Mouse (Mus musculus) lung, postnatal 0 days (tissue): Measurements from ENCODE around the gene Dpp3. TPM values are rescaled to one million over a fixed set of nuclear protein-coding genes. Genes with fewer than 3 reads are reported as not detected.
"Not testable (repeated sequence)": the region's sequence is repeated elsewhere in the genome, so short reads cannot be mapped to it uniquely, and the experiment has no call there.

Source experiments
- ATAC-seq: fragments of 200-750 bp; cut with Nextera tagmentation; 2 replicates; pipeline ENCODE4 v1.8.0; 2017; ENCODE audit warnings: moderate library complexity
- DNase-seq: peaks from one replicate; pipeline ENCODE4 v3.0.0-alpha.2; 2016; ENCODE audit warnings: low spot score
- H3K27ac ChIP-seq: fragments of 300-500 bp; sonication (generic); 2 replicates; pipeline ENCODE4 v1.5.1; 2014; ENCODE audit warnings: antibody characterized with exemption, mild to moderate bottlenecking, low read length, mixed read lengths
- H3K27me3 ChIP-seq: fragments of 300-500 bp; sonication (generic); replicated peaks from 2 replicates; pipeline ENCODE4 v1.6.1; 2014; ENCODE audit warnings: low read length, mixed read lengths; ENCODE audit not compliant: insufficient read depth
- H3K36me3 ChIP-seq: fragments of 300-500 bp; sonication (generic); 2 replicates; pipeline ENCODE4 v1.6.1; 2014; ENCODE audit warnings: low read length, mixed read lengths; ENCODE audit not compliant: insufficient read depth
- H3K4me1 ChIP-seq: fragments of 300-500 bp; sonication (generic); 2 replicates; pipeline ENCODE4 v1.6.1; 2014; ENCODE audit warnings: antibody characterized with exemption, low read depth, low read length, mixed read lengths; ENCODE audit not compliant: insufficient read depth
- H3K4me2 ChIP-seq: fragments of 300-500 bp; sonication (generic); replicated peaks from 2 replicates; pipeline ENCODE4 v1.6.1; 2014; ENCODE audit warnings: low read depth, mild to moderate bottlenecking, low read length, moderate library complexity, mixed read lengths
- H3K4me3 ChIP-seq: fragments of 300-500 bp; sonication (generic); 2 replicates; pipeline ENCODE4 v1.5.1; 2014; ENCODE audit warnings: low read depth, low read length
- H3K9ac ChIP-seq: fragments of 300-500 bp; sonication (generic); replicated peaks from 2 replicates; pipeline ENCODE4 v1.6.1; 2014; ENCODE audit warnings: low read depth, mild to moderate bottlenecking
- H3K9me3 ChIP-seq: fragments of 300-500 bp; sonication (generic); 2 replicates; pipeline ENCODE4 v1.6.1; 2016; ENCODE audit warnings: low read length, mixed read lengths
- CTCF ChIP-seq: IDR thresholded peaks from 2 replicates; pipeline ENCODE4 v1.5.1; 2016; ENCODE audit warnings: antibody characterized with exemption, mild to moderate bottlenecking
- EP300 ChIP-seq: IDR thresholded peaks from 2 replicates; pipeline ENCODE4 v1.6.1; 2016; ENCODE audit warnings: antibody characterized with exemption, mild to moderate bottlenecking, control low read depth
- WGBS: fragments of 180-500 bp; shearing (Covaris S2); extraction: QIAGEN DNeasy Blood & Tissue Kit; methylation state at CpG from one replicate; pipeline ENCODE4 v1.1.7; 2014; 5-methylcytosine and 5-hydroxymethylcytosine counted together
- polyA plus RNA-seq: library from polyadenylated mRNA; unstranded; fragments of >200 nt; fragmentation: Nextera tagmentation; extraction: Ambion mirVana; gene quantifications from 2 replicates; pipeline ENCODE4 v1.2.1, GENCODE M21; 2015

The Dpp3 gene
- polyA plus RNA-seq, 1 experiment from 2014 or later: 47.7 TPM

GRCm38 (mm10) chr19:4878405-4879323 is 49.4 kb downstream of the Dpp3 start, which contains the start of gene Zdhhc24:
Zdhhc24 (plus strand) TSS chr19:4878668.
- 1% methylated on average over 52 of the region's 52 CpGs for WGBS
- Histone ChIP-seq H3K27ac (peak within 1 kb of the TSS; percentile 26; the same call in 1 of the 2 replicates), H3K4me3 (peak within 1 kb of the TSS; percentile 80), H3K36me3 (no peaks in the 10 kb centered on the region), H3K27me3 (0 out of 2 replicates have a peak, but pooled peaks cover 3% of the 10 kb centered on the region), H3K9me3 (no peaks in the 10 kb centered on the region), H3K4me2 (peak within 1 kb of the TSS; percentile 97), H3K9ac (peak within 1 kb of the TSS; percentile 82), H3K4me1 (peaks cover 4% of the 10 kb centered on the region; the same call in 1 of the 2 replicates)
- TF ChIP-seq EP300: no peak
- peak; percentile 11; the same call in 1 of the 2 replicates for TF ChIP-seq CTCF
- DNase-seq (peak; percentile 98), ATAC-seq (peak; percentile 99)

DNA sequence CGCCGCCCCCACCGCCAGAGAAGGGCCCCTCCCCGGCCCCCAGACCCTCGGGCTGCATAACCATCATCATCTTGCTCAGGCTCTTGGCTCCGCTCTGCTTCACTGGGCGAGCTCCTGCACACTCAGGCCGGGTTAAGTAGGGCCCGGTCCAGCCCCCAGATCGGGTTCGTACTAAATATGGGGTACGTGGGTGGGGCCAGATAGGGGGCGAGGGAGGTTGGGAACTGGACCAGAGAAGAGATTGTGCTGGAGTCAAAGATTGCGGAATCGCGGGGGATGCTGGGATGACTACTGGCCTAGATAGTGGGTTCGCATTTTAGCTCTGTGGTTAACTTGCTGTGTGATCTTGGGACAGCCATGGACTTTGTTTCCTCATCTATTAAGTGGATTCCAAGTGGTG is 50.3 kb downstream of the Dpp3 start, which contains the start of gene Actn3:
Gene Actn3 (minus strand): TSS at position 125 of the 400 bp plus-strand sequence.
- no peaks in the 10 kb centered on the region for H3K36me3 ChIP-seq
- 0 out of 2 replicates have a peak, but pooled peaks cover 3% of the 10 kb centered on the region for H3K27me3 ChIP-seq

GRCm38 (mm10) chr19:4876755-4877154 is 51.3 kb downstream of the Dpp3 start:
- TF ChIP-seq EP300 (no peak), CTCF (no peak)
- Histone ChIP-seq H3K4me3 (no peak overlapping the region), H3K4me2 (no peak overlapping the region), H3K4me1 (peaks cover 4% of the 10 kb centered on the region; the same call in 1 of the 2 replicates), H3K9ac (no peak overlapping the region), H3K9me3 (no peaks in the 10 kb centered on the region), H3K36me3 (no peaks in the 10 kb centered on the region), H3K27ac (no peak overlapping the region), H3K27me3 (0 out of 2 replicates have a peak, but pooled peaks cover 3% of the 10 kb centered on the region)
- DNase-seq: no peak
- no peak for ATAC-seq
- 63% methylated on average over 3 of the region's 3 CpGs for WGBS

More for the DNA sequence above, 50.3 kb downstream of the Dpp3 start, which contains the start of gene Actn3:
- H3K9me3 ChIP-seq: no peaks in the 10 kb centered on the region
- peaks cover 4% of the 10 kb centered on the region; the same call in 1 of the 2 replicates for H3K4me1 ChIP-seq
- 4% methylated on average over 17 of the region's 17 CpGs for WGBS
- peak within 1 kb of the TSS; percentile 97 for H3K4me2 ChIP-seq
- peak within 1 kb of the TSS; percentile 82 for H3K9ac ChIP-seq
- TF ChIP-seq EP300 (no peak), CTCF (no peak)
- DNase-seq (peak; percentile 38), ATAC-seq (peak; percentile 5; the same call in 1 of the 2 replicates)
- peak within 1 kb of the TSS; percentile 26; the same call in 1 of the 2 replicates for H3K27ac ChIP-seq
- H3K4me3 ChIP-seq: peak within 1 kb of the TSS; percentile 80

DNA sequence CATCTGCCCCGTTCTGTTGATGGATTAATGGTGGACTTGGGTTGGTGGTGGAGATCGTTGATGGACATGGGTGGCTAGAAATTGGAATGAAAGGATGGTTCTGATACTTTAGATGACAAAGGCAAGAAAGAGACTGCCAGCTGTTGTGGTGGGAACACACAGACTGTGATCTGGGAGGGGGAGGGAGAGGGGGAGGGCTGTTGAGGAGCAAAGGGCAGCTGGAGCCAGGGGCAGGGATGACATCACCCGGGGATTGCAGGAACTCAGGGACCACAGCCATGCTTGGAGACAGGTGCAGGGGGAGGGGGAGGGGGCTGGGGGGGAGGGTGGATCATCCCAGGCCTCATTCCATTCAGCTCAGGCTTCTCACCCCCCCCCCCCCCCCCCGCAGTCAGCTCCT is 51.8 kb downstream of the Dpp3 start:
- H3K4me1 ChIP-seq: peaks cover 4% of the 10 kb centered on the region; the same call in 1 of the 2 replicates
- no peak overlapping the region for H3K4me2 ChIP-seq
- no peaks in the 10 kb centered on the region for H3K36me3 ChIP-seq
- H3K4me3 ChIP-seq: no peak overlapping the region
- 59% methylated on average over 3 of the region's 4 CpGs for WGBS
- no peak overlapping the region for H3K9ac ChIP-seq
- TF ChIP-seq EP300: no peak
- TF ChIP-seq CTCF: no peak
- H3K9me3 ChIP-seq: no peaks in the 10 kb centered on the region
- DNase-seq (no peak), ATAC-seq (no peak)
- no peak overlapping the region for H3K27ac ChIP-seq
- 0 out of 2 replicates have a peak, but pooled peaks cover 3% of the 10 kb centered on the region for H3K27me3 ChIP-seq

- not testable (repeated sequence) for DNase-seq, H3K27me3 ChIP-seq, ATAC-seq, H3K27ac ChIP-seq, H3K36me3 ChIP-seq, H3K9ac ChIP-seq, H3K9me3 ChIP-seq, H3K4me3 ChIP-seq, H3K4me1 ChIP-seq, H3K4me2 ChIP-seq
- 64% methylated on average over 1 of the region's 1 CpGs for WGBS
Observed at GRCm38 (mm10) chr19:4874613-4875012, 53.5 kb downstream of the Dpp3 start.

DNA sequence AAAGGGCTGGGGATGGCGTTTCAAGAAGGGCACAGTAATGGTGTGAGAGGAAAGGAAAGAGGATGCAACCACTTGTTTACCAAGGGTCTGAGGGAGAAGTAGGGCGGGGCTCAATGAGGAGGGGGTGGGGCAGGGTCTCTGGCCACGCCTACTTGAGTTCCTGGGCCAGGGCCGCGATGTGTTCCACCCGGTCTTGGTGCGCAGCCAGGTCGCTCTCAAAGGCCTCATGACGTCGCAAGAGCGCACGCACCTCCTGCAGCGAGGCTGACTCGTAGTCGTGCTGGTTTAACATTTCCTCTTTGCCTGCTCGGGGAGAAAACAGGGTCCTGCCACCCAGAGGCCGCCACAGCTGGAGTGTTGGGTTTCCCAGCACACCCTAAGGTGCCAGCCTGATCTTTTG is 62.9 kb downstream of the Dpp3 start:
- ATAC-seq (peak; percentile 23; the same call in 1 of the 2 replicates), DNase-seq (peak; percentile 62)
- TF ChIP-seq CTCF (no peak), EP300 (no peak)
- WGBS: 3% methylated on average over 17 of the region's 17 CpGs
- Histone ChIP-seq H3K4me3 (no peak overlapping the region; the same call in 1 of the 2 replicates), H3K36me3 (no peaks in the 10 kb centered on the region), H3K27ac (no peak overlapping the region), H3K9ac (no peak overlapping the region), H3K9me3 (no peaks in the 10 kb centered on the region), H3K27me3 (no peaks in the 10 kb centered on the region), H3K4me2 (peak overlapping the region; percentile 9; the same call in 1 of the 2 replicates), H3K4me1 (no peaks in the 10 kb centered on the region)
